Mouse (Mus musculus): ENCODE data around the gene Dpep3.
A peak's percentile ranks its signal among the peaks of the same experiment; 100 is the strongest.

- 0 out of 2 replicates have a peak, but pooled peaks have one; percentile 14 for TF ChIP-seq CTCF (conservative IDR thresholded peaks at IDR 0.05; ENCODE audit: insufficient read depth, insufficient read length, low read depth, low read length)
- peak; percentile 78 for TF ChIP-seq POLR2A (IDR thresholded peaks at IDR 0.05; ENCODE audit: low read depth, low read length)
Observed at GRCm38 (mm10) chr8:105936866-105937475, 42.3 kb downstream of the Dpep3 start.
